Mouse (Mus musculus): ENCODE results near the gene Elmod3. TPM values are rescaled to one million over a fixed set of nuclear protein-coding genes. Genes with fewer than 3 reads are reported as not detected.

Gene Elmod3
- total RNA-seq (2021), result 10 to 100 TPM; 24.5 to 24.8 TPM
- long read RNA-seq, transcript Elmod3-201 (12 exons, 2,122 nt), result major isoform, 21 of 40 reads
- long read RNA-seq, transcript Elmod3-202 (13 exons, 2,164 nt), result minor isoform, 5 of 40 reads
- long read RNA-seq, partial matches to known transcripts, result 3 of 40 reads
- long read RNA-seq, other reads (novel, unspliced or antisense), result 9 of 40 reads

DNA sequence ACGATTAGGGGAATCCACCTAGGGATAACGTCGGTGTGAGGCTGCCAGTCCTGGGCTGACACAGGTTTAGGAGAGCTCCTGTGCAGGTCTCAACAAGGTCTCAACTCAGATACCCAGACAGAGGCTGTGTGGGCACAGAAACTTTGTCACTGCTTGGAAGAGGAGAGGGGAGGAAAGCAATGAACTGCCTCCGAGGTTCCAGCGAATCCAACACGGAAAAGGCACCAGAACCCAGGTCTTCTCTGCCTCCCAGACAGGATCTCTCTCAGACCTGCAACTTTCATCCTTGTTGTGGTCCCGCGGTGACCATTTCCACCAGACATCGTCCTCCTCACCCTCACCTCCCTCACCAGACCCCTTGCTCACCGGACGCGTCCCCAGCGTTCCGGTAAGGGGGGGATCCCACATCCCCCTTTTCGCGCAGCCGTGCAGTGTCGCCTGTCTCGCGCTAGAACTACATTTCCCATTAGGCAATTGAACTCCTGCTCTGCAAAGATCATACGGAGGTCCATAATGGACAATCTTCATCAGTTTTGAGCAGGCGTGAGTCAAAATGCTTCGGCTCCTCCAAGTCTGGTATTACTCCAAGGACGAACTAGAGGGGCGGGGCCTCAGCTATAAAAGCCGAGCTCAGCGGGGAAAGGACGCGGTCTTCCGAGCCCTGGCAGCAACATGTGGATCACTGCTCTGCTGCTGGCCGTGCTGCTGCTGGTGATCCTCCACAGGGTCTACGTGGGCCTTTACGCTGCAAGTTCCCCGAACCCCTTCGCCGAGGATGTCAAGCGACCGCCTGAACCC is at the start of gene Elmod3, which contains the start of gene Retsat:
Elmod3 (minus strand) TSS at position 458 of the 798 bp plus-strand sequence.
Retsat (plus strand) TSS at position 520 of the 798 bp plus-strand sequence.
- peak; percentile 87 to 97 for DNase-seq (ENCODE audit: low spot score in 2 of 2)

DNA sequence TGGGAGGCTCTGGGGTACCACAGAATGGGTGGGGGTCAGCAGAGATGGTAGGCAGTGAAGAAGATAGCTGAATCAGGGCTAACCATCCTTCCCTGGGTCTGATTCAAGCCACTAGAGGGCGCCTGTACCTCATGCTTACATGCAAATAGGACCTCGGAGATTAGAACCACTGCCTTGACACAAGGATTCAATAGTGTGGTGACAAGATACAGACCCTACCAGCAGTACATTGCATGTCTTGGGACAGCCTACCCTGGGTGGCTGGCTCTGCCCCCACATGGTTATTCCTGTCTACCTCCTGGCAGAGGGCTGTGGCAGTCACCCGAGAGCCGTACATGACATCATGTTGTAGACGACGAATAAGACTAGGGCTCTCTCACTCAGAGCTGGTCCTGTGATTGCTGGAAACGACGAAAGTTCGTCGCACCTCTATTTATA is 49.2 kb upstream of the Elmod3 start:
- DNase-seq (ENCODE audit: low spot score in 2 of 2), result peak; percentile 25 to 85

DNA sequence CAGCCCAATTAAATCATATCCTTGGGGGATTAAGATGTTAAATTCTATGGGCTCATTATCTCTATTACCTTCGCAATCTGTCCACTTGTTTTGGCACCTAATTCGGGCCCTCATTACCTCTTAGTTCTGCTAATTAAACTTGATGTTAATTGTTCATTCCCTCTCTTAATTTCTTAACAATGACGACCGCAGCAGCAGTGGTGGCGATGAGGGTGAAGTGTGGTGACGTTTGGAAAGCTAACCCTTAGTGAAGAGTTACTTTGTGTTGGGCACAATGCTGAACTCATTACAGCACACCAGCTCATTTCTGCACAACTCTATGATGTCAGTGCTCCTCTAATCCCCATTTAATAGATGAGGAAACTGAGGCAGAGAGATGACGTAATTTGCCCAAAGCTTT is 47.2 kb upstream of the Elmod3 start:
- no peak for DNase-seq (ENCODE audit: low spot score in 2 of 2)

DNA sequence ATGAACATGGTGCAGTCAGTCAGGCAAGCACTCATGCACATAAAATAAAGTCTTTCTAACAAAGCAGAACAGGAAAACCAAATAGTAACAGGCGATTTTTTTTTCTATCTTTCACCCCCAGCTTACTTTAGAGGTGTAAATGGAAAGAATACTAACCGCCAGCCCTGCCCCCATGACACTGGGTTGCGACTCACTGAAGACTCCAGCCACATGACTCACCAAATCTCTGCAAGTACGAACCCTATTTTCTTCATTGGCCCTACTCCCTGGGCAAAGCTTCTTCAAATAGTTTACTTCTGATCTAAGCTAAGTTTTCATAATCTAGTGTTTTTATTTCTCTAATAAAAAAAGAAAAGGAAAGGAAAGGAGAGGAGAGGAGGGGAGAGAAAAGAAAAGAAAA is 46.4 kb upstream of the Elmod3 start:
- DNase-seq (ENCODE audit: low spot score in 2 of 2), result no peak

DNA sequence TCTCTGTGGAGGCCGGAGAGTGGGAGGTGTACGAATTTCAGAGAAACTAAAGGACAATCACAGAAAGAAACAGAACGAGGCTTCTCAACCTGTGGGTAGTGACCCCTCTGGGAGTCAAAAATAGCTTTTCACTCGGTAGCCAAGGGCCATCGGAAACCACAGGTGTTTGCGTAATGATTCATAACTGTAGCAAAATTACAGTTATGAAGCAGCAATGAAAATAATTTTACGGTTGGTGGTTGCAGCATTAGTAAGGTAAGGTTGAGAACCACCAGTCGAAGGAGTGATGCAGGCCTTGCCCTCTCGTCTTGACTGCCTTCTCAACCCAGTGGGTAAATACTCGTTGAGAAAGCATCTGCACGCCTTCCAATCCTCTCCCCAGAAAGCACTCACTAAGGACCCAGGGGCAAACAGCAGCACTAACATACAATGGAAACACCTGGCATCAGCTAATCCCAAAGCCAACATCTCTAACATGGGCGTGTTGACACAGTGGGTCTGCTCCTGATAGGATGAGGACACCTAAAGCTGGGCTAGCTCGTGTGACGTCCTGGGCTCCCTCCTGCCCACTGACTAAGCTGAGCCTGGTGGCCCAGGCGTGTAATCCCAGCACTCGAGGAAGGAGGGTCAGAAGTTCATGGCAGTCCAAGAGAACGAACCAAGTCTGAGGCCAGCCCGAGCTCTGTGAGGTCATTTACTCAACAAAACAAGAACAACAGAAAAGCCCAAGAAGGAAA is 43.2 kb upstream of the Elmod3 start:
- DNase-seq (ENCODE audit: low spot score in 2 of 2), result no peak

DNA sequence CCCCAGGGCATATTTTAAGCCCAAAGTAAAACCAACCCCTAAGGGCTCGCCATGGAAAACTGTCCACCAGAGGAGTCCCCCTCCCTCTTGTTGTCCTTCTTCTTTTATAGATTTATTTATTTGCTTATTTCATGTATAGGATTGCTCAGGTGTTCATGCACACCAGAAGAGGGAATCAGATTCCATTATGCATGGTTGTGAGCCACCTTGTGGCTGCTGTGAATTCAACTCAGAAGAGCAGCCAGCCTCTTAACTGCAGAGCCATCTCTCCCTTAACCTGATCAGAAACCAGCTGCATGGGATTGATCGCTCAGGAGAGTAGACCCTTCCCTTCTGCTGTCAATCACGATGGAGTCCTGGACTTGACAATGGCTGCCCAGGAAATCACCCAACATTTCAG is 38.7 kb upstream of the Elmod3 start:
- no peak for DNase-seq (ENCODE audit: low spot score in 2 of 2)

DNA sequence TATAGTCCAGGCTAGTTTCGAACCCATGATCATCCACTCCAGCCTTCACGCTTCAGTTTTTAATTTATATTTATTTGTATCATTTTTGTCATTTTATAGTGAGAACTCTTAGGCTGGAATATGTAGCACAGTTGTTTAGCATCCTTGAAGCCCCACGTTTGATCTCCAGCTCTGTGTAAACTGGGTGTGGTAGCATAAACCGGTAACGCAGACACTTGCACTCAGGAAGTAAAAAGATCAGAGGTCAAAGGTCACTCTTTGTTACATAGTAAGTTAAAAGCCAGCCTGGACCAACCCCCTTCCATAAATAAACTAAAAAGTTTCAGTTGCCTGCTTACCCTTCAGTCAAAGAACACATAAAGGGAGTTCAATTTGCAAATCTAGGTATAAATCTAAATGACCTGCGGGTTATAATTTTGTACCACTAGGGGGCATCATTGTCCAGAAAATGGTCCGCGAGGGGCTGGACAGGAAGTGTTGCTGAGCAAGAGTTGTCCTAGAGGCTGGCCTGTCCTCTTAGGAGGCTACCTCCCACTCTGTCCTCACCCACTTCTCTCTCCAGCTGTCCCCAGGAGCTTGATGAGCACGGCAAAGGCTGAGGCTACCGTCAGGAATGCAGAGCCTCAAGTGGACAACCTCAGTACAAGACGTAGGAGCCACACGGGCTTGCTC is 37.7 kb upstream of the Elmod3 start:
- DNase-seq (ENCODE audit: low spot score in 2 of 2), result peak in 1 of 2 experiments; percentile 71

DNA sequence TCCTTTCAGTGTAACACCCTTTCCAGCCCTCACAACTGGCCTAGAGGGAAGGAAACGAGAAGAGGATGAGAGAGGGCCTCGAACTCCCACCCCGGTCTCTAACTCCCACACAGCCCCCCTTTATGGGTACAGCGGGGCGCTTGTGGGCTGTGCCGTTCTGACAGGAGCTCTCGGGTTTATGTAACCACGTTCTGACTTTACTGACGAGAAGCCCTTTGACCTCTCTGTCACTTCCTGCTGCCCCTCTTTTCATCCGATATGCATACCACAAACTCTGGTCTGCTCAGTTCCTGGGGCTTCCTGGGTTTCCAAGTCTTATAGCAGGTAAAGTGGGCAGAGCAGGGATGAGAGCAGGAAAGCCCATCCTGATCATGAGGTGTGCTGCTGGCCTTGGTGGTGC is 36.1 kb upstream of the Elmod3 start:
- no peak for DNase-seq (ENCODE audit: low spot score in 2 of 2)

DNA sequence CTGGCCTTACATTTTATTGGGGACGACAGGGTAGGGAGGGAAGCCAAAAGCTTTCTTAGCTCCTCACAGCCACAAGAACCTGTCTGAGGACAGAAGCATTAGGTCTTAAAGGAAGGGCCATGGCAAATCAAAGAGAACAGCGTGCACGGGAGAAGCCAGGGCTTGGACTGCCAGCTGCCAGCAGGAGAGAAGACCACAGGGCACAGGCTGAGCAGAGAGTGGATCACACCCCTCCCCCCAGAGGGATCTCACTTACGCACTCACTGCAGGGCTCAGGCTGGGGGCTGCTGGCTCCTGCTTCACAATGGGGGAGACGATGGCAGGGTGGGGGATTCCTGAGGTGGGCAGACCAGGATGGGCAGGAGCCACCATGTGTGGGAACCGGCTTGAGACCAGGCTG is 33.5 kb upstream of the Elmod3 start:
- DNase-seq (ENCODE audit: low spot score in 2 of 2), result no peak

DNA sequence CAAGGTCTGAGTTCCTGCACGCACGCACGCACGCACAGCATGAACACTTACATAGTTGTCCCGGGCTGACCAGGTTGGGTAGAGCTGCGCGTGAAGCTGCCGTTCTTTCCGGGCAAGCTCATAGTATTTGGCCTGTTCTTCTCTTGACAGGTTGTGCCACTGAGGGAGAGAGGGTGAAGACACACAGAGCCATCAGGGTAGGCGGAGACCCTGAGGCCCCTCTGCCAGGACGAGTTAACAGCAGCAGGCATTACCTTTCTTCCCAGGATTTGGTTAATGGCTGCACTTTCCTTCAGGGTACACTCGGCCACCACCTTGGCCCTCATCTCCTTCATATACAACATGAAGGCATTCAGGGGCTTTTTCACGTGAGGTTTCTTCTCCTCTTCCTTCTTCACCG is 32.7 kb upstream of the Elmod3 start:
- no peak for DNase-seq (ENCODE audit: low spot score in 2 of 2)

DNA sequence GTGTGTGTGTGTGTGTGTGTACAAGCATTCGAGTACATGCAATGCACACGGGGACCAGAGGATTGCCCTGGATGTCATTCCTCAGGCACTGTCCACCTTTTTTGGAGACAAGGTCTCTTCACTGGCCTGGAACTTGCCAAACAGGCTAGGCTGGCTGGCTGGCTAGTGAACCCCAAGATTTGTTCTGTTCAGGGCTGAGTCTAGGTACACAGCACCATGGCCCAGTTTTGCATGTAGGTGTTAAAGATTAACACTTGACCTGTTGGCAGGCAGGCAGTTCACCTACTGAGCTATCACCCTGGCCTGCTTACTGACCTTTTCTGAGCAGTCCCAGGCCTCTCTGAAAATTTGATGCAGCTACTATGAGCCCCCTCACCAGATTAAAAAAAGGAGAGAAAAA is 32.2 kb upstream of the Elmod3 start:
- DNase-seq (ENCODE audit: low spot score in 2 of 2), result no peak

DNA sequence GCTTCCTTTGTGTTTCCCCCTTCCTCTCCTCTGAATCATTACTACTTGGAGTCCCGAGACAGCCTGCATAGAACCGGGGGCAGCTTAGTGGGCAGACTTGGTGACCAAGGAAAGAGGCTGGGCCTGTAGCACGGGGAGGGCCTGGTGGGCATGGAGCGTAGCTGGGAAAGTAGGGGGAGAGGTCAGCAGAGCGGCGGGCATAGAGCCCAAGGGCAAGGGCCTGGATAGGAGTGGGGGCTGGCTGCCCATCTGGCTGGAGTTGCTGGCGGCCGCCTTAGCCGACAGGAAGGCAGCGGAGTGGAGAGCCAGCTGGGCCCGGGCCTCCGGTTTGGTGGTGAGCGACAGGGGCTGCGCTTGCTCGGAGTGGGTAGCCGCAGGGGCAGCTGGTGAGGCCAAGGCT is 29.1 kb upstream of the Elmod3 start:
- no peak for DNase-seq (ENCODE audit: low spot score in 2 of 2)

DNA sequence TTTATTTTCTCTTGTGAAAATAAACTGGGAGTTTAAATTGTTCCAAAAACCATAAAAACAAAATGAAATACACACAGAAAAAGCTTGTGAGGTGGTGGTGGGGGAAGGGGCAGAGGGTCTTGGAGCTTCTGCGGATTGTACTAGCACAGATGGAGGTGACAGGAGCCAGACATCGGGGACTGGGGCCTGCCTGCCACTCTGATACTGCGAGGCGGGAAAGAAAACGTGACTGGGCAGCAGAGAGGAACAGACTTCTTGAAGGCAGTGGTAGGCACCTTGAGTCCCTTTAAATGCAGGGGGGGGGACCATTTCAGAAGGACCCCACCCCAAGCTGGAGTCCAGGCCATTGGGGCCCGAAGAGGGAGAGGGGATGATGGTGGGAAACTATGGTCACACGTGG is 28.2 kb upstream of the Elmod3 start:
- DNase-seq (ENCODE audit: low spot score in 2 of 2), result no peak

DNA sequence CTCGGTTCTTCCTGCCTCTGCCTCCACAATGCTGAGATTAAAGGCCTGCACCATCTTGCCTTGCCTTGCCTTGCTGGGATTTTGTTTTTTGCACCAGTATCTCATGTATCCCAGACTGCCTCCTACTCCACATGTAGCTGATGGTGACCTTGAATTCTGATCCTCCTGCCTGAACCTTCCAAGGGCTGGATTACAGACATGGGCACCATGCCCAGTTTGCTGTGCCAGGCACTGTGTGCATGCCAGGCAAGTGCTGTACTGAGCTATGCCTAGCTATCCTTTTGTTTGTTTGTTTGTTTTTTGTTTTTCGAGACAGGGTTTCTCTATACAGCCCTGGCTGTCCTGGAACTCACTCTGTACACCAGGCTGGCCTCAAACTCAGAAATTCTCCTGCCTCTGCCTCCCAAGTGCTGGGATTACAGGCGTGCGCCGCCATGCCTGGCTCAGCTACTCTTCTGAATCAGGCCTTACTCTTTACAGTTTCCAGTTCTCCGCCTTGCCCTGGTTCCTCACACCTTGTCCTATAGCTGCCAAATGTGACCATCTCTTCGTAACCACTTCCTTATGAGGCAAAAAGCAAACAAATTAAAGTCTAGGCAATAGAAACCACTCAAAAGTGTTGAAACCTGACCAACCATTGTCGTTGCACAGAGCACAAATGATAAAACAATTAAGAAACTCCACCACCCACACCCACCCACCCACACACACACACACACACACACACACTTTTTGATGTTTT is 25.6 kb upstream of the Elmod3 start:
- no peak for DNase-seq (ENCODE audit: low spot score in 2 of 2)

DNA sequence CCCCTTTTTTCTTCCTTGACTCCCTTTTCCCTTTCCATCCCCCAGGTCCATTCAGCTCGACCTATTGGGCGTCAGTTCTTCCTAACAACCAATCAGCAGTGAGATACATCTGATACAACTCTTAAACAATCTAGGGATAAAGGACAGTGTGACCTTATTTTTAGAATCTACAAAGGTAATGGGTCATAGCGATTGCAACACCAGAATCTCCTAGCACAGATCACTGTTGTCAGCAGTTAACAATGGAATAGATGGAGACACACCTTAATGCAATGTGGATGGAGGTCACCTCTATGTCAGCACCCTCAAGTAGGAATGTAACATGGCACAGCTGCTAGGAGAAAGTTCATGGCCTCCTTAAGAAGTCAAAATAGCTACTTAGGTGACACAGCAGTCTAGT is 24.7 kb upstream of the Elmod3 start:
- no peak for DNase-seq (ENCODE audit: low spot score in 2 of 2)

DNA sequence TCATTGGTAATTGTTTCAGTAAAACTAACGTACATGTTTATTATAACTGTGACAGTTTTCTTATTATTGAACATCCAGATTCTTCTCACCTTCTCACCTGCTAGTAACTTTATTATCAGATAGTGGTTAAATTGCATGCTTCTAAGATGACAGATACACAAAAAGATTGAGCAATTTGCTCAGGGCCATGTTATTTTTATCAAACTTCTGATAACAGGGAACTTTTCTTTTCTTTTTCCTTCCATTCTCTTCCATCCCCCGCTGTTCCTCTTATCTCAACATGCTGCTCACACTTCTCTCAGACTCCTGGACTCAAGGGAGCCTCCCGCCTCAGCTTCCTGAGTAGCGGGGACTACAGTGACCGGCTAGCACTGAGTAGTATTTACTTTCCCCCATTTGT is 22.7 kb upstream of the Elmod3 start:
- DNase-seq (ENCODE audit: low spot score in 2 of 2), result no peak

DNA sequence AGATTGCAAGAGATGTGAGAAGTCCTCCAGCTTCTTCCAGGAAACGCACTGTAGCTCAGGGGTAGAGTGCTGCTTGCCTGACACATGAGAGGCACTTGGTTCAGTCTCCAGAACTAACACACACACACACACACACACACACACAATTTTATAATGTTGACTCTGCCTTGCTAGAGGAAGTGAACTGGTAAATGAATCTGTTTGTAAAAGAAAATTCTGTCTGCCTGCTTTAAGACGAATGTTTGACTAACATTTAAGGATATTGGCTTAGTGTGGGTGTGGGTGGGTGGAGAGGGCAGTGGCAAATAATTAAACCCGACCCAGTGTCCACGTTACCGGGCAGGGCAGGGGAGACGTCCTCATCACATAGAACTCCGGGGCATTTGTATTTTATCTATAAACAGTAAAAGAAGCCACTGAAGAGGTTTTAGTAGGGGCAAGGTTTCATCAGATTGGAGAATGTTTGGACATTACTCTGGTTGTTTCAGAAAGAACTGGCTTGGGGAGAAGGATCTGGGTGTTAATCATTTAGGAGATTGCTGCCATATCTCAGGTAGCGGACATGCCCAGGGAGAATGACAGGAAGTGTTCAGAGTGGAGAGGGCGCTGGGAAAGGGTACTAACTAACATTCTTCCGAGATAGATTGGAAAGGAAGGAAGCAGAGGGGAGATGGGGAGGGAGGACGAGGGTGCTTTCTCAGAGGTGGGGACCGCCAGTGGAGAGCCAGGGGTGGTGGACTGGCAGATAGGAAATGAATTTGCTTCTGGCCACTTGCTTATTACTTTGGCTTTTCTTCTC is 21.7 kb upstream of the Elmod3 start:
- no peak for DNase-seq (ENCODE audit: low spot score in 2 of 2)

DNA sequence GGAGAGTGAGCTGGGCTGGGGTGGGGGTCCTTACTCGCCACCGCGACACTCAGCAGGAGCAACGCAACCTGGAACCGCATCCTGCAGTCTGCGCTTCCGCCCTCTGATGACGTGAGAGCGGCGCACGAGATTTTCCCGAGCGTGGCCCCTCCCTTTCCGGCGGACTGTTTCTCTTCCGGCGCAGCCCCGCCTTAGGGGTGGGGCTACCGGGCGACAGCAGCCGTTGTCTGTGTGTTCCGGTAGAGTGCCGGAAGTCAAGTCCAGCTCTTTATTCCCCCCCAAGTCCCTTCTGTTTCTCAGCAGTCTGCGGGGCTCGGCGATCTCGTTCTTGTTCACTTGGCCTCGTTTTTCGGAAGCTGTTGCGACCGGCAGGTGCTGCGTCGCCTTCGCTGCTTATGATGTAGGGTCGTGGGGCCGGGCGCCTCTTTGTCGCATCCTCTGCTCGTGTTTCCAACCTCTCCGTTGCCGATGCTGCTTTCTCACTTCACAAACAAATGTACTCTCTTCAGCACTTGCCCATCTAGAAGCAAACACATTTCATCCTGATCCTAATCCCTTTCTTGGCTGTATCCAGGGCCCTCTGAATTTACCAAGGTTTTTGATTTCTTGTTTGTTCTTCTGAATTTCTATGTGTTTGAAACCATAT is 18.6 kb upstream of the Elmod3 start, which contains the start of gene Tgoln1:
Tgoln1 (minus strand) TSS at position 358 of the 646 bp plus-strand sequence.
- peak; percentile 89 to 96 for DNase-seq (ENCODE audit: low spot score in 2 of 2)

DNA sequence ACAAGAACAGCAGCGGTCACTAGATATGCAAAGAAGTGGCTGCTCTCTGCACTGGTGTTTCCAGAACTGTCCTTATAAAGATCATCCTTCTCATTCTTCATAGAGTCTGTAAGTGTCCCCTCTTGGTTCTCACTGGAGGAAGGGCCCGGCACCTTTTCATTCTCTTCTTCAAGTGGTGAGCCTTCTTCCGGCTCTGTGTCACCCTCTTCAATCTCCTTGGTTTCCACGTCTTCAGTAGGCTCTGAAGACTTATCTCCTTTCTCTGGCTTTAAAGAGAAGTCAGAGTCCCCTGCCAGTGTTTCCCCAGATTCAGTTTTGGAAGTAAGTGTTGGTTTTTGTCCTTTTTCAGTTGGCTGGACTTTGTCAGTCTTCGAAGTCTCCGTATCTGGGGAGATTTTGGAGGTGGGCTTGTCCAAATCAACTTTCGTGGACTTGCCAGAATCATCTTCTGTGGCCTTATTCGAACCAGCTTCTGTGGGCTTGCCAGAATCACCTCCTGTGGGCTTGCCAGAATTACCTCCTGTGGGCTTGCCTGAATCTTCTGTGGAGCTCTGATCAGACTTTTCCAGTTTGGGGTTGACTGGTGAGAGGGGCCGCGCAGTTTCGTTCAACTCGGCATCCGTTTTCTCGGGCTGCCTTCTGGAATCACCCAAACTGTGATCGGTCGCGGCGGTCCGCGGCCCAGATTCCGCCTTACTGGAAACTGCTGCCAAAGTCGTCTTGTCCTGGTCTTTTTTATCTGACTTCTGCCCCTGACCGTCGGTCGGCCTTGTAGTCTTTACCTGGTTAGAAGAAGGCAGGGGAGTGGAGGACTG is 17.6 kb upstream of the Elmod3 start:
- DNase-seq (ENCODE audit: low spot score in 2 of 2), result no peak

Measured in layer of hippocampus, adult 18-20 months (tissue).